Mouse (Mus musculus) MEL-GATA-1-ER (cell line): ENCODE data around the gene Gm10428.
"Not testable (repeated sequence)": the region's sequence is repeated elsewhere in the genome, so short reads cannot be mapped to it uniquely, and the experiment has no call there.

Source experiments
- DNase-seq: peaks from one replicate; pipeline ENCODE4 v3.0.0-alpha.2; 2012; ENCODE audit warnings: low read depth; ENCODE audit errors: extremely low read depth

The Gm10428 gene

GRCm38 (mm10) chr11:62752780-62753179, at the start of gene Gm10428:
Gm10428 (plus strand) TSS chr11:62753100.
- no peak for DNase-seq

- no peak for DNase-seq
Measured at GRCm38 (mm10) chr11:62706141-62706540, 46.8 kb upstream of the Gm10428 start.

- no peak for DNase-seq
Measured at GRCm38 (mm10) chr11:62708252-62708651, 44.6 kb upstream of the Gm10428 start.

DNA sequence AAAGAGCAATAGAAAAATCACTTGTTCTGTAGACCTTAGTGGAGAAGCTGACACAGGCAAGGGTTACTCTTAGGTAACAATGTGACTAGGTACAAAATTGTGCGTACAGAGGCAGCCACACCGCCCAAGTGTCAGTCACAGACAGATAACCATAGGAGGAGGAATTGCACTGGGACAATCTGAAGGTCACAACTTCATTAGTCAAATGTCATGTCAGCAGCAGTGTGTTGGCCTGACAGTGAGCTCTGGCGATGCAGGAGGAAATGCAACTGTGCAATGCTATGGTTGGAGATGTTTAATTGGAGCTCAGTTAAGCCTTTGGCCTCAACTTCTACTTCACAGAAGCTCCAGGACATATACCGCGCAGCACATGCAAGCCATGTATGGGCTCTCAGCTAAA, 42.2 kb upstream of the Gm10428 start:
- DNase-seq, result no peak

GRCm38 (mm10) chr11:62728276-62728675, 24.6 kb upstream of the Gm10428 start:
- DNase-seq, result no peak

DNA sequence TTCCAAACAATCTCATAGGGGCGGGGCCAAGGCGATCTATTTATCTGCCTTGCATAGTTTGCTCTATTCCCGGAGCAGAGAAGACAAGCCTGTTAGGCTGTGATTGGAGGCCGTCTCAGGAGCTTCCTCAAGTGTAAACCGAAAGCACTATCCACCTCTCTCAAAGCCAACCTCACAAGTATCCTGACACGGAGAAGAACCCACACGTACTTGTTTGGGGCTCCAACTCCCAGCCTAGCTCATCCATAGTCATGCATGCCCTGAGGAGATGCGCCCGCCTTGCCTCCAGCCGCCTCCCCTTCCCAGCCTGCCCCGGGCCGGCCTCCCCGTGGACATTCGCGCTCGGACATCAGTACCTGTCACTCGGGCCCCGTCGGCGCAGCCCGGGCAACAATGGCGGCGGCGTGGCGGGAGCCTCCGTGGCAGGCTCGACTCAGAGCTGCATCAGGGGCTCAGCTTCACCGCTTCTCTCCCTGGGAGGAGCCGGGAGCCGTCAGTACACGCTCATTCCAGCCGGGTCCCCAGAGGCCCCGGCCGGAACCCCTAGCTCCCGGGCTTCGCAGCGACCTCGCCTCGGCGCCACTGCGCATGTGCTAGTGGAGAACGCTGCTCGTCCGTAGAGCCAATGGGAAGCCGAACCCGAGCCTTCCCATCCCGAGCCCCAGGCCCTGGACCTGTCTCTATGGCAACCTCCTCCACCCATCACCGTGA, 21.4 kb upstream of the Gm10428 start, which contains the start of gene Zfp287:
Zfp287 (minus strand) TSS at position 595 of the 711 bp plus-strand sequence.
- no peak for DNase-seq

GRCm38 (mm10) chr11:62732022-62732387, 20.9 kb upstream of the Gm10428 start:
- DNase-seq, result no peak

- DNase-seq, result no peak
Measured at GRCm38 (mm10) chr11:62732665-62733064, 20.2 kb upstream of the Gm10428 start.

GRCm38 (mm10) chr11:62741186-62741585, 11.7 kb upstream of the Gm10428 start:
- no peak for DNase-seq

DNA sequence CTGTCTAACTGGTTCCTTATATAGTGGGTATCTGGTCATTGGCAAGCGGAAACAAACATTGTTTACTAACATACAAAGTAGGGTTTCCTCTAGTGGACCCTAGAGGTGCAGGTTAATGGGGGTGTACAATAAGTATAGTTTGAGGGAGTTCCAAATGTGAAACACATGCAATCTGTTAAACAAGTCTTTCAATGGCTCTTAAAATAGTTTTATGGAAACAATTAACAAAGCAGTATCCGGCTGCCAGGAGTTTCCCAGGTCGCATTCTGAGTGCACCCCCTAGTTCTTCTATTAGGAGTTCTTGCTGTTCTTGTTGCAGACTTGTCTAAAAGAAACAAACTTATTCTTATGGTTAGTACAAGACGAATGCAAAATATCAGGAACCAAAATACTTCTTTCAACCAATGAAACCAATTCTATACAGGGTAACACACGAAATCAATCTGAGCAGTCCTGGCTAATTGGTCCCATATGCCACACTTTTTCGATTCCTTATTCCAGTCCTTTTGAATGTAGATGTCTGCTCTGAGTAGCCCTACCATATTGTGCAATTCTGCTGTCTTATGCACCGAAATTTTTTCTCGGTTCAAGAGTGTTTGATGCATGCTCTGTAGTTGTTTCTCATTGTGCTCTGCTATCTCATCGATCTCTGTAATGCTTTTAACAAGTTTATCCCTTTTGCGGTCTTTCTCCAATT, 10.5 kb upstream of the Gm10428 start:
- DNase-seq, result no peak

GRCm38 (mm10) chr11:62744103-62744502, 8.8 kb upstream of the Gm10428 start:
- DNase-seq, result peak; percentile 41

DNA sequence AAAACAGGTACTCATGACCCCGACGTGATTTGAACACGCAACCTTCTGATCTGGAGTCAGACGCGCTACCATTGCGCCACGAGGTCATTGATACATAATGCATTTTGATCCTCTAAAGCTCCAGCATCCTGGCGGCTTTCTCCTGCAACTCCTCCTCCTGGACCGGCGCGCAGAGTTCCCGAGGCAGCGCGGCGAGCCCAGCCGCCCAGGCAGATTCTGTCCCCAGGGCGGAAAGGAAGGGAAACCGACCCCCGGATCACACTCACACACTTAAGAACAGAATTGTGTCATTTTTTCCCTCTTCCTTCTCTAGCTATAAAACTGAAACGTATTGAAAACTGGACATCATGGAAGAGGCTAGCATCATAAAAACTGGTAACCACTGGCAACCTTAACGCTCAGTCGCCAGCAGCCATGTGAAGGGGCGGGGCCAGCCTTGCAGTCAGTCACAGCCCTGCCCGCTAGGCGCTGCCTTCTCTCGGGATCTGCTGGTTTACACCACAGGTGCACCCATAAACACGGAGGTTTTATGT, 6.8 kb upstream of the Gm10428 start:
- DNase-seq, result no peak

- no peak for DNase-seq
Measured at GRCm38 (mm10) chr11:62747227-62747626, 5.7 kb upstream of the Gm10428 start.

DNA sequence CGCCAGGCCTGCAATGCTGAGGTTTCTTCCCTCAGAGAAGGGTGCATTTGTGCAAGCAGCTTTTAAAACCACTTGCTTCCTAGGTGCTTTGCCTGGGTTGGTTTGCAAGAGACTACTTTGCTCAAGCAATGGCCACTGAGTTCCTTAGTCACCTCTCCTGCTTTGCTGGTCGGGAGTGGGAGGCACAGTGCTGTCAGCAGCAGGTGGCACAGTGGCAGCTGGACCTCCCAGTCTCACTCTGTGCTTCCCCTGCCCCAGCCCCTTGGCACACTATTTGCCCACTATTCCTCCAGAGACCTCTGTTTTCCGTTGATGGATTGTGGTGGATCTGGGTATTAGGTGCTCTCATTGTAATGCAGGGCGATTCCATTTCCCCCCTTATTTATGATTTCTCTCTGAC, 4.8 kb upstream of the Gm10428 start:
- DNase-seq, result no peak

GRCm38 (mm10) chr11:62749445-62749844, 3.5 kb upstream of the Gm10428 start:
- not testable (repeated sequence) for DNase-seq

DNA sequence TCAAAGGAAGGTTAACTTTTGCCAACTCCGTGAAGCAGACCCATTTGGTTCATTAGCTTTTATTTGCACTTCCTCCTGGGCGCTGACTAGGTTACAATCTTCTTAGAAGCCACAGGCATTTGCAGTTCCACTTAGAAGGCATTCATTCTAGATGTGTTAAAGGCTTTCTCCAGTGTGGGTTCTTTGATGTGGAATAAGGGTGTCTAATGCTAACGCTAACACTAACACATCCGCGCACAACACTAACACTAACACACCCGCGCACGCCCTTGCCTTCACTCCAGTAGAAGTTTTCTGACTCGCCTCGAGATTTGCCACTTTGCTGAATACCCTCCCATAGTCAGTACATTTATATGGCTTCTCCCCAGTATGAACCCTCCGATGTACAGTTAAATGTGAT, 709 bp upstream of the Gm10428 start:
- no peak for DNase-seq

- DNase-seq, result peak; percentile 68
Measured at GRCm38 (mm10) chr11:62756456-62757142, 3.7 kb downstream of the Gm10428 start.

DNA sequence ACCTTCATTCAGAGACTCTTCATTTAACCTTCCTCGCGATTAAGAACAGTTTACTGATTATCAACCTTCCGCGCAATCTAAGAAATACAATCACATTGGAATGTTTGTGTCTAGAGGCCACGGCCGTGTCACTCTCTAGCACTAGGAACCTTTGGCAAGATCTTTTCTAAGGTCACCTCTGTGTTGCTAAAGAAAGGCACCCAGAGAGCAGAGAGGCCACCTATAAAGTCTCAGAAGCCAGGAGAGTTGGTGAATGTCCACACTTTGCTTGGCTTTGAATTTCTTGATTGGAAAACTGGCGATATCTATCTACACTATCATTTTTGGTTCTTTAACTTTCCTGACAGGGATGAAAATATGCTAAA, 4.2 kb downstream of the Gm10428 start:
- no peak for DNase-seq

- no peak for DNase-seq
Measured at GRCm38 (mm10) chr11:62757906-62758305, 5.0 kb downstream of the Gm10428 start.

- DNase-seq, result no peak
Measured at GRCm38 (mm10) chr11:62758491-62758890, 5.6 kb downstream of the Gm10428 start.

DNA sequence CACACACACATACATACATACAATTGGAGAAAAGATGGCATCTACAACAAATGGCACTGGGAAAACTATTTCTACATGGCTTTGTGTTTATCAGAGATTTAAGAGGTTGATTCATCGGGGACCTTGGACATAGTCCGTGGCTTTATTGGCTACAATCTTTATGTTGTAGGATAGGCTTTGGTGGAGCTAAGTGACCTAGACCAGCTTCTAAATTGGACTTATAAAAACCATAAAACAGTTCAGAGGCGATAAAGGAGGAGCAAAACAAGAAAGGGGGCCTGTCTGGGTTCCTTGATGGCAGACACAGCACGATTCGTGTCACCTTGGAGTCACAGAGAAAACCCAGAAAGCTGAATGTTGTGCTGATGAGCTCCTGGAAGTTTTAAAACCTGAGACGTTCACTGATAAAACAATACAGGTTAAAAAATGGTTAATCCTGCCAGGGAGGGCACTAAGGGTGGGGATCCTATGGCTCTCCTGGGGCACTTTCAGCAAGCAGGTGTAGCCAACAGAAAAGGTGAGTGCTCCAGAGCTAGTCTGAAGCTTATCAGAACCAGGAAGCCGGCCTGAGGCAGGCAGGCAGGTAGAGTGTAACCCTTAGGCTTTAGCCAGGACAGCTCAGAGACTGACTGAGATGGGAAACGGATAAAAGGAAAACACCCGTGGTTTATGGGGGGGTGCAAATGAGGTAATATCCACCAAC, 8.0 kb downstream of the Gm10428 start:
- DNase-seq, result no peak

DNA sequence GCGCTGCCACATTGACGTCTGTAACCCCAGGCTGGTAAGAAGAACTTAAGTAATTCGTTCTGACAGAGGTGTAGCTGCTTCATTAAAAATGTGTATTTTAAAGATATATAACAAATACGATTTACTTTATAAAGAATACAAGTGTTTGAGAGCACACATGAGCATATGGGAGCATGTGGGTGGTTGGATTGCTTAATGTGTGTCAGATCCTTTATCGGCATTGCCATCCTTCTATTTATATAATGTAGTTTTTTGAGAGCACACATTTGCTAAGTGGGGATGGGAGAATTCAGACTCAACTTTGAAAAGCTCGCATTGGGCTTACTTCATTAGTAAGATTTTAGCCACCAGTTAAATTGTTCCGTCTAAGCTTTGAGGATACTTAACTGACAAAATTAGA, 23.6 kb downstream of the Gm10428 start:
- no peak for DNase-seq
